Mouse (Mus musculus): ENCODE measurements around the gene Rnf17.

GRCm38 (mm10) chr14:56545491-56545890, 143.1 kb downstream of the Rnf17 start:
- TF ChIP-seq CTCF (IDR thresholded peaks at IDR 0.05; ENCODE audit: low read depth) (no peak), EP300 (optimal IDR thresholded peaks at IDR 0.05) (no peak)
